Mouse (Mus musculus): ENCODE data around the gene Cdkal1.

DNA sequence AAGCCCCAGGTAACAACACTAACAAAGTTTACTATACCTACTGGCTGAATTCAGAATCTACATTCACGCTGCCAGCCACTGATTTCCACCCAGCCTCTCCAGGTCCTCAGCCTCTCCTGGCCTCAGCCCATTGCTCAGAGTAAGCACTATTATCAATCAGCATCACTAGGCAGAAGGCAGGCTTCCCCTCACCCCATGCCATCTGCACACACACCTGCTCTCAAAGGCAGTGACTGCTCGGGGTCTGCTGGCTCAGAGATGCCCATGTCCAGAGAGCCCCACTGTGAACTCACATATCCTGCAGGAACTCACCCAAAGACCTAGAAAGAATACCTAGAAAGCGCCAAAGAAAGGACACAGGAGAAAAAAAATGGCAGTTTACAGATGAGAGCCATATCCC, 102.2 kb downstream of the Cdkal1 start:
- no peak for TF ChIP-seq POLR2A (IDR thresholded peaks at IDR 0.05; ENCODE audit: borderline replicate concordance, extremely low read depth, insufficient read depth, insufficient read length, poor library complexity, severe bottlenecking)
- no peak for TF ChIP-seq CTCF (IDR thresholded peaks at IDR 0.05; ENCODE audit: borderline replicate concordance, extremely low read depth, insufficient read depth, insufficient read length)

All from brain, embryonic 14.5 days (tissue).